Mouse (Mus musculus): ENCODE data around the gene Cbx8. TPM values are rescaled to one million over a fixed set of nuclear protein-coding genes. Genes with fewer than 3 reads are reported as not detected.
A peak's percentile ranks its signal among the peaks of the same experiment; 100 is the strongest.

Gene Cbx8
- polyA plus RNA-seq, 1 experiment from 2014 or later: 7.9 TPM

DNA sequence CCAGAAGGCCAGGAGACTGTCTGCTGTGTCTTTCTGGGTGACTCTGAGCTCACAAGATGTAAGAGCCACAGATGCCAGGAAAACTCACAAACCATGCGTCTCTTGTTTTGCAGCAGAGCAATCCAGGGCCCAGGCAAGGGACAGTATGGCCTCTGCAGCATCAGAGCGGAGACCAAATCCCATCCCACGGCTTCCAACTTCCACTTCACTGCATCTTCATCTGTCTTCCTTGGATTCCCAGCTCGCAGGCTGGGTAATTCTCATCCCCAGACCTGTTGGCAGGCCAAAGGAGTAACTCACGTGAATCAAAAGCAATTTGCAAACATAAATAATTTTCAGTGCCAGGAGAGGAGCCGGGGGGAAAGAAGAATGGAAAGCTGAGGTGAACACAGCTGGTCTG lies 32.2 kb upstream of the Cbx8 start:
- no peak overlapping the region for H3K27ac ChIP-seq
- no peaks in the 10 kb centered on the region for H3K9me3 ChIP-seq
- no peak overlapping the region for H3K4me2 ChIP-seq (replicated peaks)
- H3K4me1 ChIP-seq (replicated peaks): peaks cover 22% of the 10 kb centered on the region
- H3K27me3 ChIP-seq (replicated peaks): no peaks in the 10 kb centered on the region
- H3K4me3 ChIP-seq (replicated peaks): no peak overlapping the region
- H3K9ac ChIP-seq: no peak overlapping the region
- no peaks in the 10 kb centered on the region for H3K36me3 ChIP-seq
- WGBS: 63% methylated on average over 6 of the region's 6 CpGs
- ATAC-seq: no peak

GRCm38 (mm10) chr11:119072239-119072638 lies 31.5 kb upstream of the Cbx8 start:
- Histone ChIP-seq H3K27ac (no peak overlapping the region), H3K27me3 (replicated peaks) (no peaks in the 10 kb centered on the region), H3K9me3 (no peaks in the 10 kb centered on the region), H3K4me1 (replicated peaks) (peaks cover 22% of the 10 kb centered on the region), H3K4me3 (replicated peaks) (no peak overlapping the region), H3K36me3 (no peaks in the 10 kb centered on the region), H3K4me2 (replicated peaks) (no peak overlapping the region), H3K9ac (no peak overlapping the region)
- ATAC-seq: peak; percentile 82
- 69% methylated on average over 7 of the region's 7 CpGs for WGBS

- no peak overlapping the region for H3K9ac ChIP-seq
- no peaks in the 10 kb centered on the region for H3K36me3 ChIP-seq
- no peak overlapping the region for H3K4me2 ChIP-seq (replicated peaks)
- H3K4me3 ChIP-seq (replicated peaks): no peak overlapping the region
- peaks cover 3% of the 10 kb centered on the region for H3K4me1 ChIP-seq (replicated peaks)
- 74% methylated on average over 8 of the region's 8 CpGs for WGBS
- H3K27me3 ChIP-seq (replicated peaks): peaks cover 2% of the 10 kb centered on the region; the same call in 1 of the 2 replicates
- H3K9me3 ChIP-seq: no peaks in the 10 kb centered on the region
- ATAC-seq: no peak
- H3K27ac ChIP-seq: no peak overlapping the region
These were observed 26.1 kb upstream of the Cbx8 start for GRCm38 (mm10) chr11:119066841-119067240.

DNA sequence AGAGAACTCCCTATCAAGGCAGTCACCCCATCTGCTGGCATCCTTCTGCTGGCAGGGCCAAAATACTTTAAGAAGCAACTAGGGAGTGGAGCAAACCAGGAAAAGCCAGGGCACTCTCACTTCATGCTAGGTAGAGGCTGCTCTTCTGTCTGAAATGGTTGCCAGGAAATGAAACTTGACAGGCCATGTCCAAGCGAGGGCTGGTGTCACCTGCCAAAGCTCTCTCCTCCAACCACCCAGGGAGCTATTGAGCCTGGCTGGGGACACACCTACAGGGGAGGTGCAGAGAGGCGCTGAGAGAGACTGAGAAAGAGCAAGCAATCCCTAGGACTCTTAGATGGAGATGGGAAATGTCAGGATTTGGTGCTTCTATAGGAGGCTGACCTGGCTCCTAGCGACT lies 18.5 kb upstream of the Cbx8 start:
- 22% methylated on average over 3 of the region's 3 CpGs for WGBS
- Histone ChIP-seq H3K27ac (no peak overlapping the region), H3K36me3 (no peaks in the 10 kb centered on the region), H3K27me3 (replicated peaks) (peaks cover 58% of the 10 kb centered on the region), H3K4me3 (replicated peaks) (no peak overlapping the region), H3K9ac (no peak overlapping the region), H3K4me1 (replicated peaks) (peaks cover 35% of the 10 kb centered on the region), H3K9me3 (no peaks in the 10 kb centered on the region), H3K4me2 (replicated peaks) (peak overlapping the region; percentile 94; the same call in 1 of the 2 replicates)
- ATAC-seq: no peak

GRCm38 (mm10) chr11:119058041-119058995 lies 17.5 kb upstream of the Cbx8 start:
- peak overlapping the region; percentile 94 for H3K4me2 ChIP-seq (replicated peaks)
- H3K9me3 ChIP-seq: no peaks in the 10 kb centered on the region
- ATAC-seq: peak; percentile 39
- no peak overlapping the region for H3K27ac ChIP-seq
- peaks cover 44% of the 10 kb centered on the region for H3K4me1 ChIP-seq (replicated peaks)
- no peaks in the 10 kb centered on the region for H3K36me3 ChIP-seq
- H3K9ac ChIP-seq: peak overlapping the region; percentile 28
- H3K4me3 ChIP-seq (replicated peaks): peak overlapping the region; percentile 61
- WGBS: 3% methylated on average over 58 of the region's 58 CpGs
- H3K27me3 ChIP-seq (replicated peaks): peaks cover 67% of the 10 kb centered on the region

DNA sequence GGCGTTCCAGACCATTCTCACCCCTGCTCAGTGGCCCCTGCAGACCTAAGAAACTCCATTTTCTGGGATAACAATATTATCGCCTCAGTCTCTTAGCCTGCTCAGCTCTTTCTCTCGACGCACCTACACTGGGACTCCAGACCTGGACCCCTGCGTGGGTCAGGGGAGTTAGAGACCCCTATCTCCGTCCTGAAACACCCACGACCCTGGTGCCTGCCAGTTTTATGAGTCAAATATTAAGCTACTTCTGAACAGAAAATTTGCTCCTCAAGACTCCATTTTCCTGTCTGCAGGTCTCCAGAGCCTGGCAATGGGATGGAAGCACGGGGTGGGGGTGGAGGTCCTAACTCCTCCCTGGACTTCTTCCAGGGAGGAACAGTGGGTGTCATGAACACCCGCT lies 16.5 kb upstream of the Cbx8 start:
- ATAC-seq: no peak
- Histone ChIP-seq H3K36me3 (no peaks in the 10 kb centered on the region), H3K4me3 (replicated peaks) (peak overlapping the region; percentile 61), H3K27me3 (replicated peaks) (peaks cover 71% of the 10 kb centered on the region), H3K9ac (peak overlapping the region; percentile 84), H3K4me2 (replicated peaks) (peak overlapping the region; percentile 94), H3K4me1 (replicated peaks) (peaks cover 54% of the 10 kb centered on the region), H3K9me3 (no peaks in the 10 kb centered on the region), H3K27ac (no peak overlapping the region)
- WGBS: 10% methylated on average over 9 of the region's 9 CpGs

- peak; percentile 9; the same call in 1 of the 2 replicates for ATAC-seq
These were observed 15.8 kb upstream of the Cbx8 start for GRCm38 (mm10) chr11:119056301-119057211.

GRCm38 (mm10) chr11:119055571-119056131 lies 14.9 kb upstream of the Cbx8 start:
- peak overlapping the region; percentile 48 for H3K9ac ChIP-seq
- no peaks in the 10 kb centered on the region for H3K9me3 ChIP-seq
- no peak overlapping the region for H3K27ac ChIP-seq
- H3K4me2 ChIP-seq (replicated peaks): peak overlapping the region; percentile 94
- H3K4me3 ChIP-seq (replicated peaks): peak overlapping the region; percentile 61
- 3% methylated on average over 32 of the region's 32 CpGs for WGBS
- H3K27me3 ChIP-seq (replicated peaks): peaks cover 80% of the 10 kb centered on the region
- H3K36me3 ChIP-seq: no peaks in the 10 kb centered on the region
- H3K4me1 ChIP-seq (replicated peaks): peaks cover 60% of the 10 kb centered on the region
- no peak for ATAC-seq

More at GRCm38 (mm10) chr11:119056301-119057211, 15.8 kb upstream of the Cbx8 start:
- WGBS: 1% methylated on average over 63 of the region's 65 CpGs
- peaks cover 60% of the 10 kb centered on the region for H3K4me1 ChIP-seq (replicated peaks)
- peaks cover 74% of the 10 kb centered on the region for H3K27me3 ChIP-seq (replicated peaks)
- peak overlapping the region; percentile 61 for H3K4me3 ChIP-seq (replicated peaks)
- H3K4me2 ChIP-seq (replicated peaks): peak overlapping the region; percentile 94
- peak overlapping the region; percentile 84 for H3K9ac ChIP-seq
- no peaks in the 10 kb centered on the region for H3K36me3 ChIP-seq
- H3K9me3 ChIP-seq: no peaks in the 10 kb centered on the region
- H3K27ac ChIP-seq: peak overlapping the region; percentile 42; the same call in 1 of the 2 replicates

GRCm38 (mm10) chr11:119054351-119055345 lies 13.9 kb upstream of the Cbx8 start:
- no peak for ATAC-seq
- no peak overlapping the region for H3K9ac ChIP-seq
- peak overlapping the region; percentile 34 for H3K4me3 ChIP-seq (replicated peaks)
- peaks cover 82% of the 10 kb centered on the region for H3K27me3 ChIP-seq (replicated peaks)
- no peak overlapping the region for H3K27ac ChIP-seq
- H3K4me1 ChIP-seq (replicated peaks): peaks cover 60% of the 10 kb centered on the region
- peak overlapping the region; percentile 85 for H3K4me2 ChIP-seq (replicated peaks)
- WGBS: 3% methylated on average over 47 of the region's 47 CpGs
- no peaks in the 10 kb centered on the region for H3K36me3 ChIP-seq
- H3K9me3 ChIP-seq: no peaks in the 10 kb centered on the region

DNA sequence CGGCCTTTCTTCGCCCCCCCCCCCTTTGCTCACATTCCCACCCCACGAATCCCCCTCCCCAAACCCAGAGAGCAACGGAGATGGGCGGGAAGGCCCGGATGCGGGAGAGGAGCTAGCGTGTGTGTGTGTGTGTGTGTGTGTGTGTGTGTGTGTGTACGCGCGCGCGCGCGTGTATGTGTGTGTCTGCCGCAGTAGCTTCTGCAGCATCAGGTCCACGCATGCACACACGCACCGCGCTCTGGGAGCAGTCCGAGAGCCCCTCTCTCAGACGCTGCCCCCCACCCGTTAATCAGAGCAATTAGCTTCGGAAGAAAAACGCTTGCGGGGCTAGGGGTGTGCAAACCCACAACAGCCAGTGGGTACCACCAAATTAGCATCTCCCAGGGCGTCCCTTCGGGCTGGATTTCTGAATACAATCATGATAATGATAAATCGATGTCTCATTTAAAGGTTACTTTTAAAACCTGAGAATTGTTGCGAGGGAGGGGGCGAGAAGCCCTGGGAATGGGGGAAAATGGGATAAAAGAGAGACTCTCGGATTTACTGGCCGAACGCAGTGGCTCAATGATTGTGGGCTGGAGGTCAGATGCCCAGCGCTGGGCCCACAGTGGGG lies 13.1 kb upstream of the Cbx8 start:
- Histone ChIP-seq H3K9me3 (no peaks in the 10 kb centered on the region), H3K36me3 (no peaks in the 10 kb centered on the region), H3K9ac (peak overlapping the region; percentile 28), H3K4me2 (replicated peaks) (peak overlapping the region; percentile 85), H3K4me3 (replicated peaks) (peak overlapping the region; percentile 34), H3K4me1 (replicated peaks) (peaks cover 58% of the 10 kb centered on the region), H3K27ac (no peak overlapping the region), H3K27me3 (replicated peaks) (peaks cover 82% of the 10 kb centered on the region)
- no peak for ATAC-seq
- 1% methylated on average over 29 of the region's 35 CpGs for WGBS

All from intestine, embryonic 15.5 days (tissue).